Mouse (Mus musculus) gastrocnemius, postnatal 4 days (tissue): ENCODE measurements at regions not wholly inside any gene's neighbourhood (a gene's known extent, or its start where the extent isn't known, plus 50 kb on each side); places are given as distances from the start of the nearest gene placed in this dataset.

Experiments used
- DNase-seq, 2 experiments: peaks; one replicate each; pipeline ENCODE4 v3.0.0; 2021 to 2022; ENCODE audit warnings: low spot score in 2 of 2, mixed read lengths in 2 of 2

DNA sequence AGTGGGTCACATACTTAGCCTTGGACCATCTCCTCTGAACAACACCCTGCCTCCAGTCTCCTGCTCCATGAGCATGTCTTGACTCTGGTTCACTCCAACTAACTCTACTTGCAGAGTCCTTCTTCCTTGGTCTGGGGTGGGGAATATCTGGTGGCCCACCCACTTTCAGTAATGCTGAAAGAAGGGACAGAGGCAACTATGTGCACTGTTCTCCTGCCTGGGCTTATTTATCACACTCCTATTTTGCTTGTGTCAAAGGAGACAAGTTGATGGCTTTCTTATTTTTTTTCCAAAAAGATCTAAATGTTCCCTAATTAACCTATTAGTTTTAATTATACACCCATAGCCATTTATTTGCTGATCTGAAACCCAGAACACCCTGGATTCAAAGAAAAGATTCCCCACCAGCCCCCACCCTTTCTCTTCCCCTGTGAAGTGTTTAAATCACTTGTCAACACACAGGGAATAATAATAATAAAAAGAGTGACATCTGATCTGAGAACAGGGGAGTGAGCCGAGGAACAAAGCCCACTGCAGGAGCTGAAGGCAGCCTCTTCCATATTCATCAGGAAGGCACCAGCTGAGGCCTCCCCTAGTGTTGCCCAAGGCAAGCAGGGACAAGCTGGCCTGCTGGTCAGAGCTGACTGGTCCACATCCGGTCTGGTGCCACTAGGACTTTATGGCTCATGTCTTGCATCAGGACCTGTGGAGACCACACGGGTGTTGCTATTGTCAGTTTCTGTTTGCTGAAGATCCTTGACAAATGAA, 80.8 kb upstream of the Ncam1 start:
- DNase-seq, result no peak

DNA sequence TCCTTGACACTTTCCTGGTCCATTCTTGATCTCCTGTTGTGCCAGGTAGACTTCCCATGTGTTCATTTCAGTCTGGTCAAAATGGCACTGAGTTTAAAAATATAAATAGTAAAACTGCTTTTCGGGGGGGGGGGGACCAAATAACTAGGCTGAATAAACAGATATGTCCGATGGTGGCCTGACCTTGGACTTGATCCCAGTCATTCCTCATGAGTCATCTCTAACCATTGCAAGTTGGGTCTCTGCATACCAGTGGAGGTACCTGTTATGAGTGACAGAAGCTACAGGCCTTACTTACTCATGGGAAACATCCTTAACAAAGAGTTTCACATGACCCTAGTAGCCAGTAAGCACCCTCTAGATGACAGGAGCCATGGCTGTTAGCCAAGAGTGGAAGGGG, 76.2 kb upstream of the Ncam1 start:
- DNase-seq, result no peak

- DNase-seq, result peak in 1 of 2 experiments; percentile 10
Measured at GRCm38 (mm10) chr9:49873550-49873949, 74.8 kb upstream of the Ncam1 start.

- DNase-seq, result no peak
Measured at GRCm38 (mm10) chr9:49851522-49851921, 52.8 kb upstream of the Ncam1 start.

DNA sequence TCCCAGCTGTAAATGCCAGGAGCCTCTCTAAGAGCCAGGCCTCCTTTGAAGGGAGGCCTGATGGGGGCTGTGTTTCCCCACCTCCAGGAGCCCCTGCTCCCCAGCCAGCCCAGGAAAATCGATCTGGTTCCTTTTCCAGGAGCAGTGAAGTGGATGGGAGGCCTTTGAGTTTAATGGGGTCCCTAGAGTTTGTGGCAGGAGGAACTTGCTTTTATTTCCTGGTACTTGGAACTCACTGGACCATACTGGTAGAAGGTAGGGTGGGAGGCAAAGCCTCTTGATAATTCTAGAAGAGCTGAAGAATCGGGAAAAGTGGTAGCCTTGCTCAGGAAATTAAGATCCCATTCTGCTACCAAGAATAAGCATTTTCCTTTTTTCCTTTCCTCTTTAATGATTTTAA, 50.7 kb upstream of the Ncam1 start:
- DNase-seq, result no peak

- no peak for DNase-seq
Measured at GRCm38 (mm10) chr9:49848943-49849342, 50.2 kb upstream of the Ncam1 start.
